Mouse (Mus musculus) midbrain, embryonic 12.5 days (tissue): ENCODE measurements at regions not wholly inside any gene's neighbourhood (a gene's known extent, or its start where the extent isn't known, plus 50 kb on each side); places are given as distances from the start of the nearest gene placed in this dataset.

Experiments
- ATAC-seq: fragments of 200-750 bp; cut with Nextera tagmentation; 2 replicates; pipeline ENCODE4 v1.8.0; 2017; ENCODE audit warnings: low read depth, moderate TSS enrichment, moderate library complexity; ENCODE audit not compliant: low FRiP score
- H3K27ac ChIP-seq: fragments of 300-500 bp; sonication (generic); replicated peaks from 2 replicates; pipeline ENCODE4 v1.5.1; 2016; ENCODE audit warnings: mild to moderate bottlenecking
- H3K27me3 ChIP-seq: fragments of 300-500 bp; sonication (generic); 2 replicates; pipeline ENCODE4 v1.6.1; 2016; ENCODE audit warnings: mild to moderate bottlenecking
- H3K36me3 ChIP-seq: fragments of 300-500 bp; sonication (generic); 2 replicates; pipeline ENCODE4 v1.6.1; 2016
- H3K4me1 ChIP-seq: fragments of 300-500 bp; sonication (generic); 2 replicates; pipeline ENCODE4 v1.6.1; 2016
- H3K4me2 ChIP-seq: fragments of 300-500 bp; sonication (generic); replicated peaks from 2 replicates; pipeline ENCODE4 v1.6.1; 2016; ENCODE audit warnings: mild to moderate bottlenecking, moderate library complexity
- H3K4me3 ChIP-seq: fragments of 300-500 bp; sonication (generic); 2 replicates; pipeline ENCODE4 v1.5.1; 2016; ENCODE audit warnings: mild to moderate bottlenecking
- H3K9ac ChIP-seq: fragments of 300-500 bp; sonication (generic); replicated peaks from 2 replicates; pipeline ENCODE4 v1.6.1; 2016; ENCODE audit warnings: mild to moderate bottlenecking, moderate library complexity
- H3K9me3 ChIP-seq: fragments of 300-500 bp; sonication (generic); 2 replicates; pipeline ENCODE4 v1.6.1; 2016; ENCODE audit warnings: mild to moderate bottlenecking
- WGBS: fragments of 180-500 bp; shearing (Covaris S2); methylation state at CpG from one replicate; pipeline ENCODE4 v1.1.7; 2016; 5-methylcytosine and 5-hydroxymethylcytosine counted together

DNA sequence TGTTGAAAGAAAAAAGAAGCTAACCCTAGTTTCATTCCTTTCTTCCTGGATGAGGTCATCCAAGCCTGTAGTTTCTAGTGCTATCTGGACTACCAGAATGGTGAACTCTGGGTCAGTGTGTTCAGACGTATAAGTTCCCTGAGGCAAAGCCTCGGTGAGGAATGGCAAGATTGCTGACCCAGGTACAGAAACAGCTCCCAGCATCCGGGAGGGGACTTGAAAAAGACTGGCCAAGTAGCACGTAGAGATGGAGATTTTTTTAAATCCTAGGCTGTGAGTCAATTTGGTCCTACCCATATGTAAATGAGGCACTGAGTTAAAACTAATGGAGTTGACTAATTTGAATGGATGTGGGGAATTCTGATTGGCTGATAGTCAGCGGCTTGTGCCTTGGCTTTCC is 55.0 kb upstream of the Gm11084 start:
- Histone ChIP-seq H3K4me2 (no peak overlapping the region), H3K9me3 (no peaks in the 10 kb centered on the region), H3K27ac (no peak overlapping the region), H3K4me3 (no peak overlapping the region), H3K36me3 (no peaks in the 10 kb centered on the region), H3K9ac (no peak overlapping the region), H3K4me1 (peaks cover 6% of the 10 kb centered on the region), H3K27me3 (peaks cover 14% of the 10 kb centered on the region)
- ATAC-seq: no peak
- 38% methylated on average over 5 of the region's 5 CpGs for WGBS

DNA sequence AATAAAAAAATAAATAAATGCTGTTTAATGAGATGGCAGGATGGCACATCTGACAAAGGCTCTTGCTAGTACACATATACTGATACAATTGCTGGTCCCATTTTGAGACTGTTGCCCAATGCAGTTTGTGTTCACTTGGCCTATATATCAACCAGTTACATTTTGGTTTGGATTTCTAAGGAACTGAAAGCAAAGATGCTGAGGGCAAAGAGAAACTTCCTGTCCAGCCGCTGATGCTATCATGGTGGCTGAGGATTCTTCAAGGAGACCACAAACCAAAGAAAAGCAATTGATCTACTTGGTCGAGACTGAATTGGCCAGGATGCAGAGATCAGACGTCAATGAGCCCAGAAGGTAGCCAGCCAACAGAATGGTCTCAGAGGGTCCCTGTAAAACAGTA is 53.5 kb upstream of the Gm11084 start:
- Histone ChIP-seq H3K27me3 (peaks cover 12% of the 10 kb centered on the region), H3K27ac (no peak overlapping the region), H3K4me2 (no peak overlapping the region), H3K36me3 (no peaks in the 10 kb centered on the region), H3K4me1 (peaks cover 6% of the 10 kb centered on the region), H3K9me3 (no peaks in the 10 kb centered on the region), H3K9ac (no peak overlapping the region), H3K4me3 (no peak overlapping the region)
- WGBS: 89% methylated on average over 3 of the region's 3 CpGs
- ATAC-seq: no peak

DNA sequence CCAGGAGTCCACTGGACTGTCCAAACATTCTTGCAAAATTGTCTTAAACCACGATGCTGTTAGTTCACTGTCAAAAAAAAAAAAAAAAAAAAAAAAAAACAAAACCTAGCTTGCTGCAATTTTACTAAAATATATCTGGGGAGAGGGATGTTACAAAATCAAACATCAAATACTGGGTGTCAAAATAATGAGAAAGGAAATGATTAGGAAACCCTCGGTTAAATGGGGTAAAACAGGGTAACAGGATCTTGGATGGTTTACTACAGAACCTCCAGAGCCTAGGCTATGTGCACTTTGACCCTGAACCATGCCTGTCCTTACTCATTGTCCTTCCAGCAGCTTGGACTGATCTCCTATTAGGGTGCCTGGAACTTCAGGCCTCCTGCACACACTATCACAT is 52.8 kb upstream of the Gm11084 start:
- no peak for ATAC-seq
- Histone ChIP-seq H3K27ac (no peak overlapping the region), H3K9me3 (no peaks in the 10 kb centered on the region), H3K4me3 (no peak overlapping the region), H3K9ac (no peak overlapping the region), H3K4me2 (no peak overlapping the region), H3K36me3 (no peaks in the 10 kb centered on the region), H3K27me3 (peaks cover 10% of the 10 kb centered on the region), H3K4me1 (peaks cover 6% of the 10 kb centered on the region)
- 67% methylated on average over 2 of the region's 2 CpGs for WGBS

DNA sequence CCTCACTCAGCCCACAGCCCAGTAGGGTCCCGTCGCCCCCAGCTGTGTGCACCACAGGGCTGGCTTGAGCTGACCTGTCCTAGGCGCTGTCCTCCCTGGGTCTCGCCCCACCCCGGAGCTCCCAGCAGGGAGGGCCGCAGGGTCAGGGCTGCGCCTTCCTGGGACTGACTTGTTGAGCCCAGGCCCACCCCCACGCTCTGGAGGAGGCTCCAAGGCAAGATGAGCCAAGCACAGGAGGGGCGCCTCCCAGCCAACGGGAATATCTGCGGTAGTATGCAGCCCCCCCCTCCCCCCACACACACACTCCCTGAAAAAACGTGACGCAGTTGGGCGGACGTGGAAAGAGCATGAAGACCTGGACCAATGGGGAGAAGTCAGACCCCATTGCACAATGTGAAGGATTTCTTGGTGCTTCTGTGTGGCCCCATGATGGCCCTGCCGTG is 51.8 kb upstream of the Gm11084 start:
- Histone ChIP-seq H3K4me2 (peak overlapping the region; percentile 43), H3K36me3 (no peaks in the 10 kb centered on the region), H3K9ac (0 out of 2 replicates have a peak overlapping the region, but pooled peaks have one; percentile 1), H3K27ac (no peak overlapping the region), H3K4me1 (peaks cover 6% of the 10 kb centered on the region), H3K9me3 (no peaks in the 10 kb centered on the region), H3K4me3 (peak overlapping the region; percentile 6; the same call in 1 of the 2 replicates), H3K27me3 (peaks cover 10% of the 10 kb centered on the region)
- ATAC-seq: no peak
- 15% methylated on average over 16 of the region's 16 CpGs for WGBS

DNA sequence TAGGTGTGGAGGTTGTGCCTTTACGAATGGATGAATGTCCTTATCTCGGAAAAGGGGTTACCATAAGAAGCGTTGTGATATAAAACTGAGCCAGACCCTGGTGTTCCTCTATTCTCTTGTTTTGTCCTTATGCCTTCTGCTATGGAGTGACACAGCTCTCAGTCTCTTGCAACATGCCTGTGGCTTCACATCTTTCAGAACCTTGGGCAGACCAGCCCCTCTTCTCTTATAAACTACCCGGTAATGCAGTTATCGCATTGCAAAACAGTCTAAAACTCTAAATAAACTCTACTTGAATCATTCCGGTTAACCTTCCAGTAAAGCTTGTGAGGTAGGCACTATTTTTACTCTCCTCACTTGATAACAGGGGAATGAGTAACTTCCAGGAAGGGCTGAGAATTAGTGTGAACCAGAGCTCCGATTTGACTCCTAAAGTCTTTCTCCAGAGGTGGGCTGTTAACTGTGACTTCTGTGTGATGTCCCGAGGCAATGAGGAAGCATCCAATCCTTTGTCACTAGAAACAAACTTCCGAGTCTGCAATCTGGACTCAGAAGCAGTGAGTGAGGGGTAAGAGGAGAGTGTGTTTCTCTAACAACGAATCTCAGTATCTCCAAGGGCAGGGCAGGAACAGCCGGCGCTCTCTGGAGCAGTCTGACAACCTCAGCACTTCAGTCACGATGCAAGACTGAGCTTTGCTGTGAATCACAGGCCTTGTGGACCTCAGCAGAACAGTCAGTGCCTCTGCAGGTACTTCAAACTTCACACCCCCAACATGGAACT is 50.9 kb upstream of the Gm11084 start:
- Histone ChIP-seq H3K9me3 (no peaks in the 10 kb centered on the region), H3K4me3 (no peak overlapping the region), H3K4me2 (no peak overlapping the region), H3K27ac (no peak overlapping the region), H3K4me1 (peaks cover 6% of the 10 kb centered on the region), H3K36me3 (no peaks in the 10 kb centered on the region), H3K9ac (no peak overlapping the region), H3K27me3 (peaks cover 10% of the 10 kb centered on the region)
- WGBS: 61% methylated on average over 13 of the region's 13 CpGs
- no peak for ATAC-seq
